Mouse (Mus musculus) forebrain, embryonic 12.5 days (tissue): Measurements from ENCODE around the gene Tnf. TPM values are rescaled to one million over a fixed set of nuclear protein-coding genes. Genes with fewer than 3 reads are reported as not detected.
A peak's percentile ranks its signal among the peaks of the same experiment; 100 is the strongest.

Experiments
- ATAC-seq: fragments of 200-750 bp; cut with Nextera tagmentation; 2 replicates; pipeline ENCODE4 v1.8.0; 2017; ENCODE audit warnings: moderate TSS enrichment; ENCODE audit not compliant: low FRiP score
- H3K27ac ChIP-seq: fragments of 300-500 bp; sonication (generic); 2 replicates; pipeline ENCODE4 v1.5.1; 2016; ENCODE audit warnings: mild to moderate bottlenecking
- H3K27me3 ChIP-seq: fragments of 300-500 bp; sonication (generic); 2 replicates; pipeline ENCODE4 v1.6.1; 2016; ENCODE audit warnings: mild to moderate bottlenecking
- H3K36me3 ChIP-seq: fragments of 300-500 bp; sonication (generic); replicated peaks from 2 replicates; pipeline ENCODE4 v1.6.1; 2016; ENCODE audit warnings: mild to moderate bottlenecking
- H3K4me1 ChIP-seq: fragments of 300-500 bp; sonication (generic); 2 replicates; pipeline ENCODE4 v1.6.1; 2016
- H3K4me2 ChIP-seq: fragments of 300-500 bp; sonication (generic); 2 replicates; pipeline ENCODE4 v1.6.1; 2016; ENCODE audit warnings: mild to moderate bottlenecking, moderate library complexity
- H3K4me3 ChIP-seq: fragments of 300-500 bp; sonication (generic); replicated peaks from 2 replicates; pipeline ENCODE4 v1.5.1; 2016; ENCODE audit warnings: mild to moderate bottlenecking
- H3K9ac ChIP-seq: fragments of 300-500 bp; sonication (generic); 2 replicates; pipeline ENCODE4 v1.6.1; 2016; ENCODE audit warnings: mild to moderate bottlenecking
- H3K9me3 ChIP-seq: fragments of 300-500 bp; sonication (generic); 2 replicates; pipeline ENCODE4 v1.6.1; 2016
- WGBS: fragments of 180-500 bp; shearing (Covaris S2); methylation state at CpG from one replicate; pipeline ENCODE4 v1.1.7; 2016; 5-methylcytosine and 5-hydroxymethylcytosine counted together
- polyA plus RNA-seq: library from polyadenylated mRNA; unstranded; fragments of >200 nt; fragmentation: Nextera tagmentation; extraction: Ambion mirVana; gene quantifications from 2 replicates; pipeline ENCODE4 v1.2.1, GENCODE M21; 2016

Tnf gene
- polyA plus RNA-seq, 1 experiment from 2014 or later, result not detected

GRCm38 (mm10) chr17:35175968-35176367, 25.8 kb downstream of the Tnf start, which contains the start of gene Aif1:
Aif1 (minus strand) TSS chr17:35176068.
- no peak within 1 kb of the TSS for H3K4me3 ChIP-seq
- no peak within 1 kb of the TSS for H3K27ac ChIP-seq
- no peaks in the 10 kb centered on the region for H3K4me1 ChIP-seq
- H3K4me2 ChIP-seq, result no peak within 1 kb of the TSS
- H3K36me3 ChIP-seq, result no peaks in the 10 kb centered on the region
- no peaks in the 10 kb centered on the region for H3K9me3 ChIP-seq
- 0 out of 2 replicates have a peak, but pooled peaks cover 3% of the 10 kb centered on the region for H3K27me3 ChIP-seq
- ATAC-seq, result no peak
- WGBS, result 44% methylated on average over 2 of the region's 2 CpGs
- H3K9ac ChIP-seq, result no peak within 1 kb of the TSS

- H3K9me3 ChIP-seq, result no peaks in the 10 kb centered on the region
- no peak overlapping the region for H3K4me2 ChIP-seq
- H3K4me1 ChIP-seq, result no peaks in the 10 kb centered on the region
- no peak overlapping the region for H3K27ac ChIP-seq
- H3K9ac ChIP-seq, result no peak overlapping the region
- 0 out of 2 replicates have a peak, but pooled peaks cover 3% of the 10 kb centered on the region for H3K27me3 ChIP-seq
- no peak overlapping the region for H3K4me3 ChIP-seq
- no peaks in the 10 kb centered on the region for H3K36me3 ChIP-seq
- WGBS, result 75% methylated on average over 6 of the region's 6 CpGs
- no peak for ATAC-seq
Measured at GRCm38 (mm10) chr17:35175382-35175781, 26.4 kb downstream of the Tnf start.

GRCm38 (mm10) chr17:35174201-35174977, 27.4 kb downstream of the Tnf start:
- no peak overlapping the region for H3K4me2 ChIP-seq
- no peak overlapping the region for H3K9ac ChIP-seq
- H3K4me1 ChIP-seq, result no peaks in the 10 kb centered on the region
- H3K36me3 ChIP-seq, result no peaks in the 10 kb centered on the region
- H3K27ac ChIP-seq, result no peak overlapping the region
- no peak for ATAC-seq
- 0 out of 2 replicates have a peak, but pooled peaks cover 3% of the 10 kb centered on the region for H3K27me3 ChIP-seq
- WGBS, result 76% methylated on average over 8 of the region's 8 CpGs
- no peak overlapping the region for H3K4me3 ChIP-seq
- no peaks in the 10 kb centered on the region for H3K9me3 ChIP-seq

GRCm38 (mm10) chr17:35173329-35173728, 28.5 kb downstream of the Tnf start:
- H3K9ac ChIP-seq, result no peak overlapping the region
- no peak overlapping the region for H3K27ac ChIP-seq
- H3K36me3 ChIP-seq, result no peaks in the 10 kb centered on the region
- 0 out of 2 replicates have a peak, but pooled peaks cover 3% of the 10 kb centered on the region for H3K27me3 ChIP-seq
- no peaks in the 10 kb centered on the region for H3K4me1 ChIP-seq
- no peaks in the 10 kb centered on the region for H3K9me3 ChIP-seq
- H3K4me3 ChIP-seq, result no peak overlapping the region
- no peak overlapping the region for H3K4me2 ChIP-seq
- 64% methylated on average over 3 of the region's 3 CpGs for WGBS
- ATAC-seq, result no peak

GRCm38 (mm10) chr17:35172445-35173234, 29.2 kb downstream of the Tnf start:
- no peak for ATAC-seq
- Histone ChIP-seq H3K9me3 (no peaks in the 10 kb centered on the region), H3K4me1 (no peaks in the 10 kb centered on the region), H3K27me3 (0 out of 2 replicates have a peak, but pooled peaks cover 3% of the 10 kb centered on the region), H3K9ac (no peak overlapping the region), H3K36me3 (no peaks in the 10 kb centered on the region), H3K4me2 (no peak overlapping the region), H3K4me3 (no peak overlapping the region), H3K27ac (no peak overlapping the region)
- 77% methylated on average over 11 of the region's 11 CpGs for WGBS

- H3K9me3 ChIP-seq, result no peaks in the 10 kb centered on the region
- peak overlapping the region; percentile 69; the same call in 1 of the 2 replicates for H3K27ac ChIP-seq
- H3K4me3 ChIP-seq, result no peak overlapping the region
- H3K4me2 ChIP-seq, result no peak overlapping the region
- H3K4me1 ChIP-seq, result peaks cover 10% of the 10 kb centered on the region
- WGBS, result 26% methylated on average over 4 of the region's 4 CpGs
- ATAC-seq, result no peak
- H3K27me3 ChIP-seq, result 0 out of 2 replicates have a peak, but pooled peaks cover 3% of the 10 kb centered on the region
- H3K36me3 ChIP-seq, result no peaks in the 10 kb centered on the region
- no peak overlapping the region for H3K9ac ChIP-seq
Measured at GRCm38 (mm10) chr17:35168541-35169207, 33.1 kb downstream of the Tnf start.

- no peak for ATAC-seq
- no peak overlapping the region for H3K4me3 ChIP-seq
- WGBS, result 85% methylated on average over 7 of the region's 7 CpGs
Measured at GRCm38 (mm10) chr17:35167794-35168193, 34.0 kb downstream of the Tnf start.

GRCm38 (mm10) chr17:35166352-35167035, 35.3 kb downstream of the Tnf start:
- Histone ChIP-seq H3K4me1 (peaks cover 31% of the 10 kb centered on the region), H3K27ac (peak overlapping the region; percentile 98), H3K27me3 (no peaks in the 10 kb centered on the region), H3K36me3 (peaks cover 13% of the 10 kb centered on the region), H3K4me2 (peak overlapping the region; percentile 96), H3K9ac (peak overlapping the region; percentile 43; the same call in 1 of the 2 replicates), H3K4me3 (peak overlapping the region; percentile 99; the same call in 1 of the 2 replicates), H3K9me3 (no peaks in the 10 kb centered on the region)
- no peak for ATAC-seq
- 72% methylated on average over 8 of the region's 8 CpGs for WGBS

More at GRCm38 (mm10) chr17:35167794-35168193, 34.0 kb downstream of the Tnf start:
- H3K9ac ChIP-seq, result no peak overlapping the region
- peaks cover 18% of the 10 kb centered on the region for H3K4me1 ChIP-seq
- H3K4me2 ChIP-seq, result no peak overlapping the region
- H3K36me3 ChIP-seq, result 0 out of 2 replicates have a peak, but pooled peaks cover under 1% of the 10 kb centered on the region
- 0 out of 2 replicates have a peak, but pooled peaks cover 3% of the 10 kb centered on the region for H3K27me3 ChIP-seq
- H3K9me3 ChIP-seq, result no peaks in the 10 kb centered on the region
- no peak overlapping the region for H3K27ac ChIP-seq

GRCm38 (mm10) chr17:35165451-35166155, 36.2 kb downstream of the Tnf start:
- Histone ChIP-seq H3K4me1 (peaks cover 32% of the 10 kb centered on the region), H3K9ac (peak overlapping the region; percentile 48), H3K4me2 (peak overlapping the region; percentile 96), H3K27ac (peak overlapping the region; percentile 98), H3K36me3 (peaks cover 22% of the 10 kb centered on the region), H3K4me3 (peak overlapping the region; percentile 99), H3K27me3 (no peaks in the 10 kb centered on the region), H3K9me3 (no peaks in the 10 kb centered on the region)
- ATAC-seq, result no peak; the same call in 1 of the 2 replicates
- 23% methylated on average over 12 of the region's 12 CpGs for WGBS

- WGBS, result under 1% methylated on average over 81 of the region's 89 CpGs
- peak; percentile 96 for ATAC-seq
- Histone ChIP-seq H3K4me3 (peak within 1 kb of the TSS; percentile 99), H3K4me1 (peaks cover 32% of the 10 kb centered on the region), H3K9ac (peak within 1 kb of the TSS; percentile 100), H3K9me3 (no peaks in the 10 kb centered on the region), H3K27ac (peak within 1 kb of the TSS; percentile 98), H3K4me2 (peak within 1 kb of the TSS; percentile 96), H3K27me3 (no peaks in the 10 kb centered on the region), H3K36me3 (peaks cover 30% of the 10 kb centered on the region)
Measured at GRCm38 (mm10) chr17:35164568-35165450, 37.0 kb downstream of the Tnf start, which contains the start of gene Prrc2a. Prrc2a (minus strand) TSS chr17:35164897.
